Mouse (Mus musculus) left cerebral cortex, postnatal 4 days (tissue): ENCODE measurements around the gene March8. TPM values are rescaled to one million over a fixed set of nuclear protein-coding genes. Genes with fewer than 3 reads are reported as not detected.
A peak's percentile ranks its signal among the peaks of the same experiment; 100 is the strongest.

Experiments
- DNase-seq: peaks from one replicate; pipeline ENCODE4 v3.0.0-alpha.2; 2022
- intact Hi-C: fragments of 180-260 bp; cut with DNase I; formaldehyde crosslinking; loops from one replicate; pipeline ENCODE4 v1.15.1; 2025
- total RNA-seq, 2 experiments: library from RNA; stranded (reverse); gene quantifications; 2 replicates each; pipeline ENCODE4 v1.2.3; 2021

Gene March8
- total RNA-seq, 2 experiments from 2014 or later = 98.6 to 103 TPM

DNA sequence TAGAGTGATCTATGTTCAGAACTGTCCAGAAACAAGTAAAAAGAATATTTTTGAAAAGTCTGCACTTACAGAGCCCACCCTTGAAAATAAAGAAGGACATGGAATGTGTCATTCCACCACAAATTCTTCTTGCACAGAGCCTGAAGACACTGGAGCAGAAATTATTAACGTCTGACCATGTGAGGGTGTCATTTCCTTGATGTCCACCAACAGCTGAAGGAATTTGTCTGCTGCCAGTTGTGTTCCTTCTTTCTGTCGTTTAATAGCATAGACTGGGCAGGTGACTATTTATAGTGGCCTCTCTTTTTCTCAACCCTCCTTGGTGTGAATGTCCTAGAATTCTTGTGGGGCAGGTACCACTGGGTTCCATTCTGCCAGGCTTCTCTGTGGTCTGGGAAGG lies 68.3 kb downstream of the March8 start:
- intact Hi-C loops = no loop called here
- DNase-seq = no peak

DNA sequence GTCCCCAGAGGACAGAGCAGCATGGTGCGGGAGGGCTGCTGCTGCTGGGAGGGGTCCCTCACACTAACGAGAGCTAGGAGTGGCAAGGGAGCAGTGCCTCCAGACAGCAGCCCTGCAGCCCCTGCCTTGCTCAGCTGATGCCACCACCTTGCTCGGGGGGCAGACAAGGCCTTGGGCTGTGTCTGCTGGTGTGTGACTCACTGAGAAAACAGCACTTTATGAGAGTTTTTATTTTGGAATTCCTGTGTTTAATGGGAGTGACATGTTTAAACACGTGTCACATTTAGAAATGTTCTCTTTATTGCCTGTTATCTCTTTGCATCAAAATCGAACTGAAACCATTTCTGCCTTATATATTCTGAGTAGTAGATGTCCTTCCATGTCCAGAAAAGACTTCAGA lies 68.9 kb downstream of the March8 start:
- no peak for DNase-seq
- intact Hi-C loops = no loop called here

DNA sequence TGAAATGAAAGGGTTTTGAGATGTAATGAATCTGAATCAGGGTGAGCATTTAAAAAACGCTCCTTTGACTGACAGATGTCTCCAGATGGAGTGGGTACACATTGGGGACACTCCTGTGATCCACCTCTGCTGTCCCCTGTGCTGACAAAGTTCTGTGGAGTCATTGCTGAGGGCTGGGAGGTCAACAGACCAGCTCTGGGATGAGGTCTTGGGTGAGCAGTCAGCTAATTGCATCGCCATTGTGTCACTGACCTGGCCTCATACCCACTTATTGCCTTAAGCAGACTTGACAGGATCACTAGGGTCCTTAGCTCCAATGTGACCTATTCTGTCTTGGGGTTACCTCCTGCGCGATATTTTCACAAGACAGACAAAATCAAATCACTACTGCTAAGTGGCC lies 69.4 kb downstream of the March8 start:
- no peak for DNase-seq
- intact Hi-C loops = no loop called here

DNA sequence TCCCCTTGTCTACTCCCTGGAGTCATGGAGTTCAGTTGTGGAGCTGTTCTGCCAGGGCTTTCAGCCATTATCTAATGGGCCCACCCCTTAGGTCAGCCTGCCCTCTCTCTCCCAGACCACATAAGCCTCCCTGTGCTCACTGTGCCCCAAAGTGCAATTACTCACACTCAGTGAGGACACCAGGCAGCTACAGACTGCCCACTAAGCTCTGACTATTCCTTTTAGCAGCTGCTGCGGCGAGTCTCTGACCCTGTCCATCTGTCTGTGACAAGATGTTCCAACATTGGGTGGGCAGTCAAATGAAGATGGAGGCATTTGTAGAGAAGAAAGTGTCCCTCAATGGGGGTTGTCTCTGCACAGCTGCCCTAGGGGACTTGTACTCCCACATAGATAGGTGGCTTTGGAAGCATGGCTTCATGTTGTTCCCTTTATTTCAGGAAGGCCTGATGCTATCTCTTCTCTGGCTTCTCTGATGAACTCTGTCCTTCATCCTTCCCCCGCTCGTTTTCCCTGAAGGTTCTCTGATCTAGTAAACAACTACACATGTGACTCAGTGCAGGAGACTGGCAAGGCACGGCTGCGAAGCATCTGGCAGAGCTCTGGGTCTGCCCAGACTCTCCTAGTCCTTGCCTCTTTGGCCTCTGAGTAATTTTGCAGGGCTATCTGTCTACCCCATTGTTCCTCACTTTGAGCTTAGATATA lies 70.3 kb downstream of the March8 start:
- intact Hi-C loops = no loop called here
- DNase-seq = no peak

DNA sequence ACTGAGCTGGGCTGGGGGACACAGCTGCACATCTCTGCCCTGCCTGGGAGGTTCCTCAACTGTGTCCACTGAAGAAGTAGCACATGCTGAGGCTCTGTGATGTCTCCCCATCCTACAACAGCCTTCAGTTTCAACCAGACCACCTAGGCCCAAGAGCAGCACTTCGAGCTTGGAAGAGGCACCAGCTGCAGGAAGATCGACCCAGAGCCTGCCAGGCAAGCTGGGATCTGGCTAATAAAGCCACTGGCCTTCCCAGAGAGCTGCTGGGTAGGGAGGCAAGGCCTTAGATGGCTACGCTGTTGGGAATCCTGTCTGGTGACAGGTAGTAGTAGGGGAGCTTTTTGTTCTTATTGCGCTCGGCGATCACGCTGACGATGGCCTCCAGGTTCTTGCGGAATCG lies 72.6 kb downstream of the March8 start:
- DNase-seq = no peak
- intact Hi-C loops = no loop called here

DNA sequence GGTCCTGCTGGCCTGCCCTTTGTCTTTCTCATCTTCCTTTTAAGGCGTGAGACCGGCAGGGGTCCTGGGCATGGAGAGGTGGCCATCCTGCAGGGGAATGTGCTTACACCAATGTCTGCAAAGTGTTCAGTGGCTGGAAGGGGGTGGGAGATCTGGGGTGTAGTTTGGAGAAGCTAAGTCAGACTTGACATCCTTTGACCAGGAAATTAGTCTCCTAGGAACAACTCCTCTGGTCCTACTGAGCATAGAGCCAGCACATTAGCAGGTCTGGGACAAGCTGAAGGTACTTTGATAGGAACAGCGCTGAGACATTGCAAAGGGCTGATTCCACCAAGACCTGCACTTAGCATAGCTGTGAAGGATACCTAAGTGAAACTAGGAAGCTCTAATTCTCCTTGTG lies 73.9 kb downstream of the March8 start:
- DNase-seq = no peak
- intact Hi-C loops = no loop called here

DNA sequence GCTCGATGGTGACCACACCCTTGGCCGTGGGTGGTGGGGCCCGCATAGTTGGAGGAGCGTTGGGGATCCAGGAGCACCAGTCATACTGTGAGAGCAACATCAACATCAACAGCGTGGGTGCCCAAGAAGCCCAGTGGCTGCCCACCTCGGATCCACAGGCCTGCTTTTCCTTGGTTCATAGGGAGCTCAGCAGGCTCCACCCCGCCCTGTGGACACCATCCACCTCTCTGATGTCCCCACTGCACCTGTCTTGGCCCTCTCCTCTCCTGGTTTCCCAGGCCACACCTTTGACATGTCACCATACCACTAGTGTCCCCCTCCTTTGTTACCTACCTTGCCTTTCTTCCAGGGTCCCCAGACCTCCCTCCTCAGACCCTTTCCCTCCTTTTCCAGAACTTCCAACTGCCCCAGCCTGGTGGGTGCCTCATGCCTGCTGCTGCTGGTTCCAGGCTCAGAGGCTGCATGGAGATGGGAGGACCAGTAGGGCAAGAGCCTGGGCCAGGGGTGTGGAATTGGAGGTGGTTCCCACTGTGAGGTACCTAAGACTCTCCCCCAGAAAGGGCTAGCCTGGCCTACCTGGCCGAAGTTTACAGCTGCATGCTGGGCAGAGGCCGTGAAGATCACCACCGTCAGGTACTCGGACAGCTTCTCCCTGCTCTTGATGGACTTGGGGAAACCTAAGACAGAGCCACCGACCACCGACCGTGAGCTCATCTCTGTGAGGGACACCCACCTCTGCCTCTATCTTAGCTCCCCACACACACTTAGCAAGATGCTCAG lies 74.9 kb downstream of the March8 start:
- intact Hi-C loops = no loop called here
- DNase-seq = no peak

DNA sequence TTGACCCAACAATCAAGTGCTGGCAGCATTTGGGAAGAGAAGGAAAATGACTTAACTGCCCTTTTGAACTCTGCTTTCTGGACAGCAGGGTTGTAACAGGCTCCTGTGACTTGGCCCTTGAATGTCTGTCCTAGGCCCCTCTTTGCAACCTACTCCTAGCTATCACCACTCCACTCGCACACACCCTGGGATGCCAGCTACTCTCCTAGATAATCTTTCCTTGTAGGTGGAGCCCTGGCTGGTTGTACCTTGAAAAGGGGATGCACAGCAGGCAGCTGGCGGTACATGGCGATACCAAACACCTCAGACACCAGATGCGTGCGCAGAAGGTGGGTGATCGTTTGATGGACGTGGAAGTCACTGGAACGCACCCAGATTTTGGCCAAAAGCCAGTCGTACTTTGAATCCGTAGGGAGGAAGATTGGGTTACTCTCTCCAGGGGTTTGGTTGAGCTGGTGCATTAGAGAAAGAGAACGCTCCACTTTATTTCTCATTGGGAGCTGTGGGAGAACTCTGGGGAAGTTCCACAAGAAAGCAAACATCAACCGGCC lies 77.4 kb downstream of the March8 start:
- intact Hi-C loops = no loop called here
- DNase-seq = no peak

DNA sequence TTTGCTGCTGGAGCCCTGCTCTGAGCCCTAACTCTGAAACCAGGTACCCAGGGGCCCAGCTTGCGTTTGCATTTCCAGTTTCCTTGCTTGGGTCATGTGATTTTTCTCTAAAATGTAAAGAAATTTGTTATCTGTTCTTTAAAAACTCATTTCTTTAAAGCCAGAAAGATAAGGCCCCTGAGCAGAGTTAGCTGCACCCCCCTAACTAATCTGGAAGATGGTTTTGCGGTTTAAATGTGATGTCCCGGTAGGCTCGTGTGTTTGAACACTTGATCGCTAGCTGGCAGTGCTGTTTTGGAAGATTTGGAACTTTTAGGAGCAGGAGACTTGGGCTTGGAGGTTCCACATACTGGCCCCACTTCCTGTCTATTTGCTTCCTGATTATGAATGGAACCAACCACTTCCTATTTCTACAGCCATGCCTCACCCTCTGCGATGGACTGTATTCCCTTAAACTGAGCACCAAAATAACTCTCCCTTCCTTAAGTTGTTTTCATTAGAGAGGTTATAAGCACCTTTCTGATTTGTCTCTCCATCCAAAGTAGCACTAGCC lies 78.3 kb downstream of the March8 start:
- intact Hi-C loops = no loop called here
- DNase-seq = no peak

DNA sequence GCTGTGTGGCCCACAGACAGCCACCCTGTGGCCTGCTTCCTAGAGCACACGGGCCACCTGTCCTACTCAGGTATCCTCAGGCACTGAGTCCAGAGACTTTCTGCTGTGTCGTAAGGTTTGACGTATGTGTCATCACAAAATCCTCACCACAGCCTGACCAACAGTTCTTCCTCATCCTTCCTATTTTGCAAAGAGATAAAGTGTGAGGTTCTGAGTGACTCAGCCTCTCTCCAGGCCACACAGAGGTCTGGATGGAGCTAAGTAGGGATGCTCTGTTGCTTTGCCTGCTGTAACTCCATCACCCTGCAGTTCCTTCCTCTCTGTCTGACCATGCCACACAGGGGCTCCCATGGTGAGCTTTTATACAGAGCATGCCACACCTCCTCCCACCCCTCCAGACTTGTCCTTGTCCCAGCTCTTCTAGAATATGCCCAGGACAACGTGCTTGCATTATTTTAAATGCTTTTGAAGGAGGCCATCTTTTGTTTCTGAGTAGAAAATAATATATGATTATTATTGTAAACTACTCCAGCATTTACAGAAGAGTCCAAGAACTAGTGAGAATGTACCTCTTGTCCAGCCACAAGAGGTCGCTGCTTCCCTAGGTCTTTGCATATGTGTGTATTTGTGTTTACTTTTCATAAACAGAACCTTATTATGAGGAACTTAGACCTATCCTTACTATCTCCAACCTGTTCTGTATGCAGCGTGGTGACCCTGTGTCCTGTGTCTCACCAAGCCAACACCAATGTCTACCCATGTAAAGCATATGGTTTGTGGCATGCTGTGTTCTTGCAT lies 79.9 kb downstream of the March8 start:
- peak; percentile 31 for DNase-seq
- intact Hi-C loops = no loop called here

DNA sequence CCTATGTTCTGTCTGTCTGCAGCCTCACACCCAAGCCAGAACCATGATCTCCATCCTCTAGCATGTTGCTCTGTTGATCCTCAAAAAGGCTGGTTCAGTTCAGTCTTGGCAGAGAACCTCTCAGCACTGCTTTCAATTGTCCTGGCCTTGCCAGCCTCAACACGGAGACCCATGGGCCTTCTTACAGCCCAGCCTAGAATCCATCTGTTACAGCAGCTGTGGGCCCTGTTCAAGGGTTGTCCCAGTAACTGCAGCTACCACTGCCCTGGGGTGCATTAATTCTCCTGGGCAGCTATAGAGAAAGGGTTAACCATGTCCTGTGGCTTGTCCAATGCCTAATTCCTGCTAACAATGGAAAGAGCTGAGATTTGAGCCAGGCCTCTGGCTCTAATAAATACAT lies 80.7 kb downstream of the March8 start:
- DNase-seq = no peak
- intact Hi-C loops = no loop called here

DNA sequence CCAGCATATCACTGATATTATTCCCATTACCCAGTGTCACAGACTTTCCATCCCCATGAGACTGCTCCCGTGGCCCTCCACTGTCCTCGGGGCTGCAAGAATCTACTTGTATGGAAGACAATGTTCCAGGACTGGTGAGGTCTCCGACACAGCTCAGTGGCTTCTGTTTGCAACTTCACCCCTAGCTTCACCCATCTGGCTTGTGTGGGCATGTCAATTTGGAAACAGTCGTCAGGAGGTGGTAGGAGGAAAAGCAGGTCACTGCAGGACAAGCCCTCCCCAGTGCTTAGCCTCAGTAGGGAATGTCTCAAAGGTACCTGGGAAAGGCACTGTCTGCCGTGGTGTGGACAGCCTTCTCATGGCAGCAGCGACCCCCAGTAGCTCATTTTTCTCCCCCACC lies 81.9 kb downstream of the March8 start:
- no peak for DNase-seq
- intact Hi-C loops = loop anchor here (10.0 kb wide), 1 partner anchor 155 kb away; the partner anchor contains the start of gene Zfand4

DNA sequence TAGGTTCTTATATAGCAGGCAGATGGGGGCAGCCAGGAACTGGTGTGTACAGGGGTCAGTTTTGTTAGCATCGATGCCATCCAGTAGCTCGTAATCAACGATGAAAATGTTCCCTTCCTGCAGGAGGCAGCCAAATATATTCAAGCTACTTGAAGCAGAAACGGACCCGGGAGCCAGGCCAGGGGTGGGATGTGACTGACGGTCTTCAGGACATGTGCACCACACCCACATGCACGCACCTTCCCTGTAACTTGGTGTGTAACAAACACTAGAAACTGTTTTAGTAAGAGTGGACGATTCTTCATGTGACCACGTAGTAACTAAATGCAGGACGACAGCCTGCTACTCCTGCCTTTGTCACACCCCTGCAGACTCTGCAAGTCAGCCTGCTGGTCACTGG lies 82.4 kb downstream of the March8 start:
- intact Hi-C loops = loop anchor here (10.0 kb wide), 1 partner anchor 155 kb away; the partner anchor contains the start of gene Zfand4

DNA sequence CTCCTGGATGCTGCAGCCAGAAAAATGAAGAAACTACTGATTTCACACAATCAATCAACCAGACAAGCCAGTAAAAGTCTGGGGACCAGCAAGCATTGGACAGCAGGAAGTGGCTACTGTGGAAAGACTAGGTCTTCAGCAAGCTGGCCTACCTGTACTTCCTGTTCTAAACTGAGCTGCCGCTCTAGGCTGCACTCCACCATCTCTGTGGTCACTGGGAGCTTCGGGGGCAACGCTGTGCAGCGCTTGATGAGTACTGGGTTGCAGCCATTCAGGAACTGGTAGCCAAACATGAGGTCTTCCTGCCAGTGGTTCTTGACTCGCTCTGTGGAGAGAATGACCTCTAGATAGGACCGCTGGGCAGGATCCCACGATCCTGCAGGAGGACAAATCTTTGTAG lies 85.2 kb downstream of the March8 start:
- no peak for DNase-seq
- intact Hi-C loops = loop anchor here (10.0 kb wide), 1 partner anchor 158 kb away; the partner anchor contains the start of gene Zfand4

More for the DNA sequence above, 82.4 kb downstream of the March8 start:
- peak; percentile 21 for DNase-seq

DNA sequence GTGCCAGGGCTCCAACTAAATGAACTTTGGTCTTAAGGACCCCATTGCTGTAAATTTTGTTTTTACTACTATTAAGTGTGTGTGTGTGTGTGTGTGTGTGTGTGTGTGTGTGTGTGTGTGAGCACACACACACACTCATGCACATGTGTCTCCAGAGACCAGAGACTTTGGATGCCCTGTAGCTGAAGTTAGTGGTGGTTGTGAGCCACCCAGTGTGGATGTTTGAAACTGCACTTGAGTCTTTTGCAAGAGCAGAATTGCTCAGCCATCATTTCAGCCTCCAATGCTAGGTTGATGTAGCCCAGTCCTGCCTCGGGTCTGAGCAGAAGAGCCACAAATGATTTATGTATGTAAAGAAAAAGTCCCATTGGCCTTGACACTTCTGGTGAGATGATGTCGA lies 85.8 kb downstream of the March8 start:
- intact Hi-C loops = loop anchor here (10.0 kb wide), 1 partner anchor 159 kb away; the partner anchor contains the start of gene Zfand4
- DNase-seq = peak; percentile 24

DNA sequence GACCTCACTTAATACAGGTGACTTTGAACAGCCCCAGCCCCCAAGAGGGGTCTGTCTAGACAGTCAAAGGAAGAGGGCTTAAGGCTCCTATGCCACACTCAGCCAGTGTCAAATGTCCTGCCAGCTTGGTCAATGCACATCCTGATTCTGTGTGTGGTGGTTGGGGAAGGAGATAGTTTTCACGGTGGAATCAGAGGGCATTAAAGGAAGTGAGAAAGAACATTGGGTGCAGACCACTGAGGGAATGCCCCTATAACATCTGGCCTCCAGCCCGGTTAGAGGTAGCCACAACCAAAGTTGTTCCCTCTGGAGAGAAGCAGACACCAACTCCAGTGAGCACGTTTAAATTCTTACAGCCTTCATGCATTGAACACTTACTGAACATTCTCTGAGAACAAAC lies 89.7 kb downstream of the March8 start:
- no peak for DNase-seq
- intact Hi-C loops = loop anchor here (10.0 kb wide), 1 partner anchor 163 kb away; the partner anchor contains the start of gene Zfand4

DNA sequence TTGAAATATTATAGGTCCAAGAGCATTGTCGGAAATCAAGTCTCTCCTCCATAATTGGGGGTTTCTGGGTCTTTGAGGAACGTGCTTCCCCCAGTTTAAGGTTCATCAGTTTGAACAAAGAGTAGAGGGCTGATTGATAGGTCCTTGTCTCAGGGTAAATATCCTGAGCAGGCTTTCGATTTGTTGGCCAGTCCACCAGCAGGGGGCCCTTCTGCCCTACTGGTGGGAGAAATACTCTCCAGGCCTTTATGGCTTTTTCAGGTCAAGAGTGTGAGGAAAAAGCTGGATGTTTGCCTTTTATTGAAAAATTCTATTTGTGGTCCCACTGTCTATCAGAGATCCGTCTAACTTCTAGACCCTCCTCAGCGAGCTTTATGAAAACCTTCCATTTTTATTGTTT lies 90.5 kb downstream of the March8 start:
- DNase-seq = no peak
- intact Hi-C loops = loop anchor here (10.0 kb wide), 1 partner anchor 163 kb away; the partner anchor contains the start of gene Zfand4

DNA sequence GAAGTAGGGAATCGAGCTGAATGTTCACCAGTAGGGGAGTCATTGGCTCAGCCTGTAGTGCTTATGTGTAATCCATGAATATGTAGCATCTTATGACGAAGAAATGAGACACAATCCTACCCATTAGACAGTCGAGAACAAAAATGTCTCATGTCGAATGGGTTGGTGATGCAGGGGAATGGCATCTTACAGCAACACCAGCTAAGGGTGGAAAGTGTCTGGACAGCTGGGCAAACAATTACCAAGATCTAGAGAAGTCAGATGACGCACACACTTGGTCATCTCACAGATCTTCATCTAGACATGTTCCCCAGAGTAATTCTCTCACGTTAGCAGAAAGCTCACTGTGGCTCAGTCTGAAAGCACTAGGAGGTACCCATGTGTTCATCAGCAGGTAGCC lies 101.0 kb downstream of the March8 start:
- intact Hi-C loops = no loop called here
- no peak for DNase-seq

DNA sequence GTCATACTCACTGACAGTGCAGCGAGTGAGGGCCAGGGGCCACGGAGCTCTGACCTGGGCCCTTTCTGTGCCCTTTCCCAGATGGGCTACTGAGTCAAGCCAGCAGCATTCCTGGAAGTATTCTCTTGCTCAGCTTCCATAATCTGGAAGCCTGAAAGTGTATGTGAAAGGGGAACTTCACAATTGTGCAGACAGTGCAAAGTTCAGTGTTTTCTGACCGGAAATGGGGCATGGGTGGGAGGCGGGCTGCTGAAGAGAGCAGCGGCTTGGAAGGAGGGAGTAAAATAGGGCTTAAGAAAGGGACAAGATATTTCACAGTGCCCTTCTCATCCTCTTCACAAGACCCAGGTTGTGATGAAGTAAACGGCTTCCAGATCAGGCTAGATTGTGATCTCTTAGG lies 101.7 kb downstream of the March8 start:
- intact Hi-C loops = no loop called here
- DNase-seq = no peak

DNA sequence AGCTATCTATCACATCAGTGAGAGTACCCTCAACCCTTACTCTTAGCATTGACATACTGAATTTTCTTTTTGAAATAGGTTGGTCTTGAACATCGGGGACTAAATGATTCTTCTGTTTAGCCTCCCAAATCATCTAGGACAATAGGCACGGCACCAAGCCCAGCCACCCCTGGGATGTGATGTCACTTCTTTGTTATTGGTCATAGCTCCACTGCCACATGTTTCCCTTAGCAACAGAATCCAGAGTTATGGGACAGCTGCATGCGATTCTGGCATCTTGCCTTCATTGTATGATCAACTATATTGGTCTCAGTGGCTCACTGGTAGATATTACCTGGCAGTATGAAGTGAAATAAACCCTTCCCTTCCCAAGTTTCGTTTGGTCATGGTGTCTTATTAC lies 102.6 kb downstream of the March8 start:
- DNase-seq = no peak
- intact Hi-C loops = no loop called here

DNA sequence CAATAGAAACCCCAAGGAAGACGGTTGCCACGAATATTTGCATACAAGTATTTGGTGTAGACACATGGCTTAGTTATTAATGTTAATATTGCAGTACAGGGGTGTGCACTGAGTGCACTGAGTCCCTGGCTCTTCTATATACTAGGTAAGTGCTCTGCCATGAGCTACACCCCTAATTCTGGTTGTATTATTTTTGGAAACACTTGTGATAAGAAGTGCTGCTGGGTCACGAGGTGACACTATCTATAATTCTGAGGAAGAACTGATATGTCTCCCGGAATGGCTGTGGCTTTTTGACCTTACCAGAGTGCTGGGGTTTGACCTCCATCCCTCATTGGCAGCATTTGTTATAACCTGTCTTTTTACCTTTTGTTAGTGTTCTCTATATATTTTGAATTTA lies 103.0 kb downstream of the March8 start:
- DNase-seq = no peak
- intact Hi-C loops = no loop called here
